Mouse (Mus musculus): Measurements from ENCODE around the gene Gm49391. TPM values are rescaled to one million over a fixed set of nuclear protein-coding genes. Genes with fewer than 3 reads are reported as not detected.
"Not testable (repeated sequence)": the region's sequence is repeated elsewhere in the genome, so short reads cannot be mapped to it uniquely, and the experiment has no call there.

The Gm49391 gene
- not detected in 2 replicates for polyA plus RNA-seq (2012)

GRCm38 (mm10) chr13:60936500-60936901 lies at the start of gene Gm49391, which contains the start of gene Ctla2a:
Gene Gm49391, minus strand, starts transcription at chr13:60936571.
Gene Ctla2a, minus strand, starts transcription at chr13:60936625.
- TF ChIP-seq GATA1 (IDR thresholded peaks at IDR 0.05; ENCODE audit: low read length): no peak

GRCm38 (mm10) chr13:60961706-60962105 lies 25.3 kb upstream of the Gm49391 start:
- TF ChIP-seq GATA1 (IDR thresholded peaks at IDR 0.05; ENCODE audit: low read length): no peak

- TF ChIP-seq GATA1 (IDR thresholded peaks at IDR 0.05; ENCODE audit: low read length): not testable (repeated sequence)
These were observed 5.5 kb upstream of the Gm49391 start, which contains the start of gene Tpbpa for GRCm38 (mm10) chr13:60941884-60942283. Gene Tpbpa, minus strand, starts transcription at chr13:60941984.

GRCm38 (mm10) chr13:60935490-60935889 lies 881 bp downstream of the Gm49391 start, which contains the start of gene Gm49393:
Gene Gm49393, minus strand, starts transcription at chr13:60935590.
- TF ChIP-seq GATA1 (IDR thresholded peaks at IDR 0.05; ENCODE audit: low read length): not testable (repeated sequence)

- not testable (repeated sequence) for TF ChIP-seq GATA1 (IDR thresholded peaks at IDR 0.05; ENCODE audit: low read length)
These were observed 31.6 kb downstream of the Gm49391 start, which contains the start of gene Tpbpb for GRCm38 (mm10) chr13:60904780-60905179. Gene Tpbpb, minus strand, starts transcription at chr13:60904880.

- no peak for TF ChIP-seq GATA1 (IDR thresholded peaks at IDR 0.05; ENCODE audit: low read length)
These were observed 39.0 kb downstream of the Gm49391 start, which contains the start of gene Ctla2b for GRCm38 (mm10) chr13:60897328-60897727. Gene Ctla2b, minus strand, starts transcription at chr13:60897447.

GRCm38 (mm10) chr13:60896794-60897193 lies 39.6 kb downstream of the Gm49391 start, which contains the start of gene Gm49392:
Gene Gm49392, minus strand, starts transcription at chr13:60896894.
- TF ChIP-seq GATA1 (IDR thresholded peaks at IDR 0.05; ENCODE audit: low read length): not testable (repeated sequence)

GRCm38 (mm10) chr13:60895406-60896160 lies 40.8 kb downstream of the Gm49391 start:
- TF ChIP-seq GATA1 (IDR thresholded peaks at IDR 0.05; ENCODE audit: low read length): no peak

GRCm38 (mm10) chr13:60892301-60892700 lies 44.1 kb downstream of the Gm49391 start:
- no peak for TF ChIP-seq GATA1 (IDR thresholded peaks at IDR 0.05; ENCODE audit: low read length)

GRCm38 (mm10) chr13:60864281-60864680 lies 72.1 kb downstream of the Gm49391 start, which contains the start of gene 4930486L24Rik:
Gene 4930486L24Rik, minus strand, starts transcription at chr13:60864475.
- no peak for TF ChIP-seq GATA1 (IDR thresholded peaks at IDR 0.05; ENCODE audit: low read length)

GRCm38 (mm10) chr13:60848241-60849120 lies 87.9 kb downstream of the Gm49391 start:
- no peak for TF ChIP-seq GATA1 (IDR thresholded peaks at IDR 0.05; ENCODE audit: low read length)

Other genes starting within 250 kb of the Gm49391 start
- gene BC051665, start 150.2 kb downstream of the Gm49391 start, polyA plus RNA-seq (2012): not detected in 2 replicates
- not detected in 2 replicates for gene Ctsll3, start 133.7 kb downstream of the Gm49391 start, polyA plus RNA-seq (2012)
- gene 4930486L24Rik, start 72.1 kb downstream of the Gm49391 start, polyA plus RNA-seq (2012): not detected in 2 replicates
- not detected in 2 replicates for gene Gm49392, start 39.7 kb downstream of the Gm49391 start, polyA plus RNA-seq (2012)
- not detected in 2 replicates for gene Ctla2b, start 39.1 kb downstream of the Gm49391 start, polyA plus RNA-seq (2012)
- not detected in 2 replicates for gene Tpbpb, start 31.7 kb downstream of the Gm49391 start, polyA plus RNA-seq (2012)
- not detected in 2 replicates for gene Gm49393, start 981 bp downstream of the Gm49391 start, polyA plus RNA-seq (2012)
- not detected in 2 replicates for gene Ctla2a, start 54 bp upstream of the Gm49391 start, polyA plus RNA-seq (2012)
- not detected in 2 replicates for gene Tpbpa, start 5.4 kb upstream of the Gm49391 start, polyA plus RNA-seq (2012)
- gene Ctsj, start 69.4 kb upstream of the Gm49391 start, polyA plus RNA-seq (2012): not detected in 2 replicates
- gene Ctsq, start 104.1 kb upstream of the Gm49391 start, polyA plus RNA-seq (2012): not detected in 2 replicates
- not detected in 2 replicates for gene Ctsr, start 227.7 kb upstream of the Gm49391 start, polyA plus RNA-seq (2012)

Data from G1E-ER4 (cell line).